Mouse (Mus musculus): ENCODE measurements around the gene Smco4. TPM values are rescaled to one million over a fixed set of nuclear protein-coding genes. Genes with fewer than 3 reads are reported as not detected.
A peak's percentile ranks its signal among the peaks of the same experiment; 100 is the strongest.

The Smco4 gene
- total RNA-seq (2014; rRNA removed) (3.2 and 4.4 TPM in 2 replicates), polyA plus RNA-seq (2015; fragmentation: Nextera tagmentation; extraction: Ambion mirVana) (0.20 and 0.64 TPM in 2 replicates)

DNA sequence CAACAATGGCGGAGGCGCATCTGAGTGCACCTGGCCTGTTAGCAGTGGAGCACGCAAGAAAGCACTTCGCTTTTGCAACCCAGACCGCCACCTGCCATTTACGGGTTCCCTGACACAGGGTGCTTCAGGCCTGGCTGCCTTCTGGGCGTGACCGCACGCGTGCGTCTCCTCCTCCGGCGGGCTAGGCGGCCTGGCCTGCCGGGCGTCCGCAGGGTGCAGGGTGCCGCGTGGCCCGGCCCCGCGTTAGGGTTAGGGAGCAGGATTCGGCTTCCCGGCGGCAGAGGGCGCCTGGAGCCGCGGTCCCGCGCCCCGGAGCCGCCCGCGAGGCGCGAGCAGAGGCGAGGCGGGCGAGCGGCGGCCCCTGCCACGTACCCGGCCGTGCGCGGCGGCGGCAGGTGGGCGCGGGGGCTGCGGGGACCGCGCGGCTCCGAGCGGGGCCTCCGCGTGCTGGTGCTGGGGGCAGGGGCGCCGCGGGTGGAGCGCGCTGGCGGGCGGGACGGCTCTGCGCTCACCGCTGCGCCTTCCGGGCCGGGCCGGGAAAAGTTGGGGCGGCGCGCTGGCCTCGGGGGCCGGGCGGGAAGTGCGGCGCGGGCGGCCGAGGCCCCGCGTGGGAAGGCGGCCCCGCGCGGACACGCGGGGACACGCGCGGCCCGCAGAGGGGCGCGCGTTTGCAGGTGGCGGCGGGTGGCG, at the start of gene Smco4:
TSS of gene Smco4 (plus strand) at position 198 of the 690 bp plus-strand sequence.
- peak within 1 kb of the TSS; percentile 66 for H3K27ac ChIP-seq (ENCODE audit: low read depth, low read length)
- H3K4me2 ChIP-seq (ENCODE audit: low read depth), result peak within 1 kb of the TSS; percentile 92
- TF ChIP-seq CTCF (IDR thresholded peaks at IDR 0.05; ENCODE audit: low read depth), result peak; percentile 62
- H3K27me3 ChIP-seq (ENCODE audit: insufficient read depth, low read length), result no peaks in the 10 kb centered on the region
- peak within 1 kb of the TSS; percentile 68 for H3K9ac ChIP-seq
- H3K36me3 ChIP-seq (ENCODE audit: insufficient read depth), result no peaks in the 10 kb centered on the region
- DNase-seq (peak; percentile 73), ATAC-seq (peak; percentile 89)
- under 1% methylated on average over 65 of the region's 101 CpGs for WGBS
- peak within 1 kb of the TSS; percentile 76 for H3K4me3 ChIP-seq (ENCODE audit: low read depth, low read length)
- peaks cover 10% of the 10 kb centered on the region; the same call in 1 of the 2 replicates for H3K4me1 ChIP-seq (ENCODE audit: insufficient read depth)
- no peaks in the 10 kb centered on the region for H3K9me3 ChIP-seq (ENCODE audit: low read length)

DNA sequence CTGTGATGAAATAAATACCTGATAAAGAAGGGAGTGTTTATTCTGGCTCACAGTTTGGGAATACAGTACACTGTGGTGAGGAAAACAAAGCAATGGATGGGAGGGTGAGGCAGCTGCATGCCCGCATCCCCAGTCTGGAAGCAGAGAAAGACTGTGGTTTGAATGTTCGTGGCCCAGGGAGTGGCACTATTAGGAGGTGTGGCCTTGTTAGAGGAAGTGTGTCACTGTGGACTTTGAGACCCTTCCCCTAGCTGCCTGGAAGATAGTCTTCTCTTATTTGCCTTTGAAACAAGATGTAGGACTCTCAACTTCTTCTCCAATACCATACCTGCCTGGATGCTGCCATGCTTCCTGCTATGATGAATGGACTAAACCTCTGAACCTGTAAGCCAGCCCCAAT, 45.8 kb upstream of the Smco4 start:
- no peaks in the 10 kb centered on the region for H3K27me3 ChIP-seq (ENCODE audit: insufficient read depth, low read length)
- DNase-seq (no peak), ATAC-seq (no peak)
- H3K27ac ChIP-seq (ENCODE audit: low read depth, low read length), result no peak overlapping the region
- 85% methylated on average over 2 of the region's 2 CpGs for WGBS
- 0 out of 2 replicates have a peak, but pooled peaks cover 3% of the 10 kb centered on the region for H3K4me1 ChIP-seq (ENCODE audit: insufficient read depth)
- no peak for TF ChIP-seq CTCF (IDR thresholded peaks at IDR 0.05; ENCODE audit: low read depth)
- H3K9me3 ChIP-seq (ENCODE audit: low read length), result no peaks in the 10 kb centered on the region
- no peak overlapping the region for H3K9ac ChIP-seq
- H3K4me3 ChIP-seq (ENCODE audit: low read depth, low read length), result no peak overlapping the region
- H3K36me3 ChIP-seq (ENCODE audit: insufficient read depth), result no peaks in the 10 kb centered on the region
- H3K4me2 ChIP-seq (ENCODE audit: low read depth), result no peak overlapping the region

DNA sequence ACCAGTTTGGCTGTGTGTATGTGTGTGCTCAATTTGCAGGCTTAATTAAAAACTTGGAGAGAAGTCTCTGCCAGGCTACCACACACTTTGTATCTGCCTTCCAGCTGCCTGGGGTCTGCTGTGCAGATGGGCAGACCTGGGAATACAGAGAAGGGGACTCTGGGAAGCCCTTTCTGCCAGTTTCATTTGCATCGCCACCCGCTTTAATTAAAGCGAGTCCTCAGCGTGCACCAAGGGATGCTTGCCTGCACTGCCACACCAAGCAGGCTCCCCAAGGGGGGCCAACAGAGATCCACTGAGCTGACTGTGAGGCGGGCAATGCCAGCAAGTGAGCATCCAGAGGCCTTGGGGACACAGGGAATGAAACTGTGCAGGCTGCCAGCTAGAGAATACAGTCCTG, 42.3 kb upstream of the Smco4 start:
- ATAC-seq, result peak; percentile 93
- no peaks in the 10 kb centered on the region for H3K27me3 ChIP-seq (ENCODE audit: insufficient read depth, low read length)
- 17% methylated on average over 5 of the region's 5 CpGs for WGBS

DNA sequence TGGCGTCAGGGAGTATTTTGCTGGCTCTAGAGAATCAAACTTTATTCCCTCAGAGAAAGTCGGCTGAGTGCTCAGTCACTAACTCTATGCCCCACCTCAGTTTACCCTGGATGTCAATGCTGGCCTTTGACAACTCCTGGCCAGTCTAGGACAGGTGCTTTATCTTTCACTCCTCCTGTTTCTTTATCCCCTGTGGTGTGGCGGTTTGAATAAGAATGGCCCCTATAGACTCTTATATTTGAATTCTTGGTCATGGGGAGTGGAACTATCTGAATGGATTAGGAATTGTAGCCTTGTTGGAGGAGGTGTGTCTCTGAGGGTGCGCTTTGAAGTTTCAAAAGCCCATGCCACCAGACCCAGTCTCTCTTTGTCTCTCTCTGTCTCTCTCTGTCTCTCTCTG, 21.0 kb upstream of the Smco4 start:
- Histone ChIP-seq H3K4me3 (ENCODE audit: low read depth, low read length) (no peak overlapping the region), H3K36me3 (ENCODE audit: insufficient read depth) (no peaks in the 10 kb centered on the region), H3K4me1 (ENCODE audit: insufficient read depth) (no peaks in the 10 kb centered on the region), H3K27ac (ENCODE audit: low read depth, low read length) (no peak overlapping the region), H3K4me2 (ENCODE audit: low read depth) (no peak overlapping the region), H3K9me3 (ENCODE audit: low read length) (no peaks in the 10 kb centered on the region), H3K27me3 (ENCODE audit: insufficient read depth, low read length) (no peaks in the 10 kb centered on the region), H3K9ac (no peak overlapping the region)
- DNase-seq (no peak), ATAC-seq (no peak)
- no peak for TF ChIP-seq CTCF (IDR thresholded peaks at IDR 0.05; ENCODE audit: low read depth)
- 66% methylated on average over 4 of the region's 4 CpGs for WGBS

More for the DNA sequence above, 42.3 kb upstream of the Smco4 start:
- Histone ChIP-seq H3K36me3 (ENCODE audit: insufficient read depth) (no peaks in the 10 kb centered on the region), H3K4me2 (ENCODE audit: low read depth) (no peak overlapping the region), H3K4me1 (ENCODE audit: insufficient read depth) (0 out of 2 replicates have a peak, but pooled peaks cover 3% of the 10 kb centered on the region), H3K4me3 (ENCODE audit: low read depth, low read length) (no peak overlapping the region), H3K9ac (no peak overlapping the region), H3K27ac (ENCODE audit: low read depth, low read length) (no peak overlapping the region), H3K9me3 (ENCODE audit: low read length) (no peaks in the 10 kb centered on the region)
- TF ChIP-seq CTCF (IDR thresholded peaks at IDR 0.05; ENCODE audit: low read depth), result no peak
- DNase-seq, result peak; percentile 63

DNA sequence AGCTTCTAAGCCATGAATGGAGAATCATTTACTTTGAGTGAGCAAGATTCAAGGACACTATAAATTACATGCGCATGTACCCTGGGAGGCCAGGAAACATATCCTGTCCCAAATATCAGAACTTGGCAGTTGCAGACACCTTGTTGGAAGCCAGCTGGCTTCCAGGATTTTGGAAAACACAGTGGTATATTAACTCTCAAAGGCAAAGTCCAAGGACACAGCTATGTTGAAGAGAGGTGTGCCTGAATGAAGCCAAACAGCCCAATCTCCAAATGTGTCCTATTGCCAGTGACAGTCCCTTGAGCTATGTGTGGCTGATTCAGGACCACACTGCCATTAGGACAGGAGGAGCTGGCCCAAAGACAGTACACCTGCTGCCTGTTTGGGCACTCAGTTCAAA, 20.0 kb upstream of the Smco4 start:
- H3K4me3 ChIP-seq (ENCODE audit: low read depth, low read length), result no peak overlapping the region
- H3K9ac ChIP-seq, result no peak overlapping the region
- WGBS, result 86% methylated on average over 1 of the region's 1 CpGs
- TF ChIP-seq CTCF (IDR thresholded peaks at IDR 0.05; ENCODE audit: low read depth), result no peak
- H3K4me2 ChIP-seq (ENCODE audit: low read depth), result no peak overlapping the region
- H3K27ac ChIP-seq (ENCODE audit: low read depth, low read length), result no peak overlapping the region
- H3K27me3 ChIP-seq (ENCODE audit: insufficient read depth, low read length), result no peaks in the 10 kb centered on the region
- no peaks in the 10 kb centered on the region for H3K36me3 ChIP-seq (ENCODE audit: insufficient read depth)
- no peak for ATAC-seq
- H3K9me3 ChIP-seq (ENCODE audit: low read length), result no peaks in the 10 kb centered on the region
- no peak for DNase-seq
- no peaks in the 10 kb centered on the region for H3K4me1 ChIP-seq (ENCODE audit: insufficient read depth)

DNA sequence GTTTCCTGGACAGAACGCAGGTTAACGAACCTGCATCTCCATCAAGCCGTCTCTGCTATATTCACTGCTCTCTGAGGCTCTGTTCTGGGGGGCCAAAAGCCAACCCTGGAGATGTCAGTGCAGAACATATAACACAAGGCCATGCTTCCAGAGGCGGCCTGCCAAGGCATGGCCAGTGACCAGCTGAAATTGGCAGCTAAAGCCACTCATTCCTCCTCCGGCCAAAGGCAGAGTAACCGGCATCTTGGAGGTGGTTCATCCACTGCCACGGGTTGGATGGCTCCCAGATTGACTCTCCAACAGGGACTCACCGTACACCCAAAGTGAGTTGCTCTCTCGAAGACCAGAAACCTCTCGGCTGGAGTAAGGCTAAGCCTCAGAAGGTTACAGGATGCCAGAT, 15.7 kb upstream of the Smco4 start:
- TF ChIP-seq CTCF (IDR thresholded peaks at IDR 0.05; ENCODE audit: low read depth), result no peak
- 82% methylated on average over 10 of the region's 10 CpGs for WGBS

DNA sequence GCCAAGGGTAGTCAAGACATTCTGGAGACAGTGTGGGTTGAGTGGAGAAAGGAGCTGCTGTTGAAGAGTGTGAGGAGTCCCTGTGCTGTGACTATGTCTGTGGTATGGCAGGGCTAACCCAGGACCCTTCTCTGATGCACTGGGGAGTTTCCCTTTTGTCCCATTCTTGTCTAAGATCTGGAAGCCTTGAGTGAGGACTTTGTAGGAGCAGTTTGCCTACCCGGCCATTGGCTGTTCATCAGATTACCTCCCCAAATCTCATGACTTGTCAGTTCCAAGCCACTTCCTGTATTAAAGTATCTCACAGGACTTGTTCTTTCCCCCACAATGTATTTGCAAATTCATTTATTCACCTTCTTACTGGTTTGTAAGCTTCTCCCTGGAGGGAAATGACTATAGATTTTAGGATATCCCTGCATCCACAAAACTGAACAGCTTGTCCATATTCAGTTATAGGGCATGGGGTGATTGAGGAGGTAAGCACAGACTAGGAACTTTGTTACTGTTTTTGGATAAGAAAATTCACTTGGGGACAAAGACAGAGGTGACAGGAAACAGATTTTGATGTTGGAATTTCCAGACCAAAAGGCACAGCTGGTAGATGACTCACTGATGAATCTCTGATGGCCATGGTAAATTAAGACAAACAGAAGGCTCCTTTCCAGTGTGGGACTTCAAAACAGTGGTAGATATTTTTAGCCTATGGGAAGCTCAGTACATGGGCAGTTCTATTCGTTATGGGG, 5.4 kb upstream of the Smco4 start:
- no peaks in the 10 kb centered on the region for H3K9me3 ChIP-seq (ENCODE audit: low read length)
- DNase-seq, result no peak
- H3K4me1 ChIP-seq (ENCODE audit: insufficient read depth), result 0 out of 2 replicates have a peak, but pooled peaks cover 1% of the 10 kb centered on the region
- no peak for TF ChIP-seq CTCF (IDR thresholded peaks at IDR 0.05; ENCODE audit: low read depth)
- no peak for ATAC-seq
- no peaks in the 10 kb centered on the region for H3K36me3 ChIP-seq (ENCODE audit: insufficient read depth)
- no peak overlapping the region for H3K27ac ChIP-seq (ENCODE audit: low read depth, low read length)
- H3K27me3 ChIP-seq (ENCODE audit: insufficient read depth, low read length), result no peaks in the 10 kb centered on the region
- H3K9ac ChIP-seq, result no peak overlapping the region
- no peak overlapping the region for H3K4me3 ChIP-seq (ENCODE audit: low read depth, low read length)
- no peak overlapping the region for H3K4me2 ChIP-seq (ENCODE audit: low read depth)
- 63% methylated on average over 2 of the region's 2 CpGs for WGBS

More for the DNA sequence above, 15.7 kb upstream of the Smco4 start:
- ATAC-seq (no peak), DNase-seq (no peak)
- no peaks in the 10 kb centered on the region for H3K9me3 ChIP-seq (ENCODE audit: low read length)
- H3K4me1 ChIP-seq (ENCODE audit: insufficient read depth), result no peaks in the 10 kb centered on the region
- H3K4me3 ChIP-seq (ENCODE audit: low read depth, low read length), result no peak overlapping the region
- no peak overlapping the region for H3K4me2 ChIP-seq (ENCODE audit: low read depth)
- H3K27me3 ChIP-seq (ENCODE audit: insufficient read depth, low read length), result no peaks in the 10 kb centered on the region
- no peaks in the 10 kb centered on the region for H3K36me3 ChIP-seq (ENCODE audit: insufficient read depth)
- H3K9ac ChIP-seq, result no peak overlapping the region
- no peak overlapping the region for H3K27ac ChIP-seq (ENCODE audit: low read depth, low read length)
